22 mouse cellular contexts compared by ENCODE assay signal in the genomic region with DNA sequence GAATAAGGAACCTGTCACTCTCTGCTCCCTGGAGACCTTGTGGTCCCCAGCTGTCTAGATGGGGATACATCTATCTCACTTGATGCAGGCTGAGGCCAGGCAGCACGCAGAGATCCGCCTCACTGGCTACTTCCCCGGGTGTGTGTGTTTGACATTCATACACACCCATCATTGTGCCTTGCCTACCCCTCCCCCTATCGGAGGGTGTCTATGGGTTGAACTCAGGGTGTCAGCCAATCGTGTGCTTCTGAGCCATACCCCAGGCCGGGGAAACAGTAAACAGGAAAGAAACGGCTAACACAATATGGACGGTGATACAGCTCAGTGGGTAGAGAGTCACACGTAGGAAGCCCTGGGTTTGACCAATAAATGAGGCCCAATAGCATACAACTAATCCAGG. TPM values are rescaled to one million over a fixed set of nuclear protein-coding genes. Genes with fewer than 3 reads are reported as not detected.
A peak's percentile ranks its signal among the peaks of the same experiment; 100 is the strongest.
DNase-seq lines count a peak whose midpoint lies in the region; ATAC-seq and TF ChIP-seq lines count a peak whose summit lies in the region.
"Had no signal": no experiment of that assay in that cellular context is flagged by ENCODE, and none has a peak within 500 bp of the region (broad histone marks: within the 10 kb centered on the region; RNA-seq: fewer than 3 reads in every experiment).

No protein-coding gene starts in this region.

- peak; percentile 38; the same call in 1 of the 2 replicates for ATAC-seq in hindbrain, embryonic 11.5 days (ENCODE audit: low FRiP score)
- peak; percentile 72 for ATAC-seq in stomach, postnatal 0 days (ENCODE audit: low FRiP score, low TSS enrichment)
- ATAC-seq: forebrain, embryonic 13.5 days; forebrain, postnatal 0 days; hindbrain, postnatal 0 days; Patski had no signal

- H3K4me2 ChIP-seq in hindbrain, embryonic 11.5 days (replicated peaks; ENCODE audit: low read depth, low read length) = no peak overlapping the region
- H3K4me2 ChIP-seq in stomach, postnatal 0 days (replicated peaks; ENCODE audit: low read depth) = no peak overlapping the region
- H3K4me2 ChIP-seq: embryonic facial prominence, embryonic 13.5 days; forebrain, embryonic 13.5 days; heart, embryonic 12.5 days; hindbrain, embryonic 13.5 days had no signal

- no peak for TF ChIP-seq CTCF in lung, adult 2 months (IDR thresholded peaks at IDR 0.05; ENCODE audit: insufficient read depth, low read length)
- TF ChIP-seq CTCF in stomach, postnatal 0 days (IDR thresholded peaks at IDR 0.05; ENCODE audit: low read depth) = no peak

- no peak for TF ChIP-seq EP300 in stomach, postnatal 0 days (optimal IDR thresholded peaks at IDR 0.05)

- 79% methylated on average over 9 of the region's 9 CpGs for WGBS in hindbrain, embryonic 11.5 days
- 93% methylated on average over 9 of the region's 9 CpGs for WGBS in hindbrain, embryonic 10.5 days
- WGBS in lung, adult 2 months = 52% methylated on average over 9 of the region's 9 CpGs
- WGBS in stomach, postnatal 0 days = 67% methylated on average over 9 of the region's 9 CpGs

- no peak overlapping the region for H3K9ac ChIP-seq in hindbrain, embryonic 11.5 days (ENCODE audit: low read depth, low read length)
- no peak overlapping the region for H3K9ac ChIP-seq in stomach, postnatal 0 days (ENCODE audit: low read length)
- H3K9ac ChIP-seq: embryonic facial prominence, embryonic 13.5 days; forebrain, embryonic 13.5 days; forebrain, postnatal 0 days; heart, embryonic 12.5 days; hindbrain, embryonic 13.5 days had no signal

- H3K4me3 ChIP-seq in hindbrain, embryonic 11.5 days (ENCODE audit: low read depth, low read length) = no peak overlapping the region
- H3K4me3 ChIP-seq in hindbrain, embryonic 10.5 days = no peak overlapping the region
- H3K4me3 ChIP-seq in lung, adult 2 months (replicated peaks; ENCODE audit: extremely low read depth, low read depth, low read length) = no peak overlapping the region
- no peak overlapping the region for H3K4me3 ChIP-seq in stomach, postnatal 0 days (ENCODE audit: low read depth, low read length)
- H3K4me3 ChIP-seq: embryonic facial prominence, embryonic 13.5 days; forebrain, embryonic 13.5 days; heart, embryonic 12.5 days; hindbrain, embryonic 13.5 days had no signal

- H3K4me1 ChIP-seq in hindbrain, embryonic 11.5 days (replicated peaks; ENCODE audit: control insufficient read depth, insufficient read depth, low read length) = no peaks in the 10 kb centered on the region
- no peaks in the 10 kb centered on the region for H3K4me1 ChIP-seq in hindbrain, embryonic 10.5 days (replicated peaks)
- H3K4me1 ChIP-seq in lung, adult 2 months (ENCODE audit: control insufficient read depth, insufficient read depth, low read length) = no peaks in the 10 kb centered on the region; the same call in 1 of the 2 replicates
- no peaks in the 10 kb centered on the region for H3K4me1 ChIP-seq in stomach, postnatal 0 days (replicated peaks; ENCODE audit: control insufficient read depth, insufficient read depth)
- H3K4me1 ChIP-seq: embryonic facial prominence, embryonic 13.5 days; forebrain, embryonic 13.5 days; heart, embryonic 12.5 days; hindbrain, embryonic 13.5 days had no signal

- H3K27ac ChIP-seq in hindbrain, embryonic 11.5 days (ENCODE audit: low read depth, low read length) = no peak overlapping the region
- no peak overlapping the region for H3K27ac ChIP-seq in hindbrain, embryonic 10.5 days
- H3K27ac ChIP-seq in stomach, postnatal 0 days (replicated peaks) = no peak overlapping the region
- H3K27ac ChIP-seq: embryonic facial prominence, embryonic 13.5 days; forebrain, embryonic 13.5 days; hindbrain, postnatal 0 days had no signal

- H3K27me3 ChIP-seq in hindbrain, embryonic 11.5 days (ENCODE audit: control insufficient read depth, insufficient read depth, low read length) = no peaks in the 10 kb centered on the region
- H3K27me3 ChIP-seq in hindbrain, embryonic 10.5 days (ENCODE audit: insufficient read depth, poor library complexity, severe bottlenecking) = no peaks in the 10 kb centered on the region
- H3K27me3 ChIP-seq in stomach, postnatal 0 days (ENCODE audit: control insufficient read depth, insufficient read depth, low read length) = no peaks in the 10 kb centered on the region
- H3K27me3 ChIP-seq: embryonic facial prominence, embryonic 13.5 days; forebrain, embryonic 13.5 days; heart, embryonic 12.5 days; hindbrain, embryonic 13.5 days; Patski had no signal

- TF ChIP-seq POLR2A in lung, adult 2 months (IDR thresholded peaks at IDR 0.05; ENCODE audit: borderline replicate concordance, extremely low read depth, low read depth, low read length) = no peak

- H3K36me3 ChIP-seq in hindbrain, embryonic 11.5 days (ENCODE audit: control insufficient read depth, insufficient read depth, low read length) = peaks cover 33% of the 10 kb centered on the region
- peaks cover 100% of the 10 kb centered on the region for H3K36me3 ChIP-seq in hindbrain, embryonic 10.5 days
- peaks cover 7% of the 10 kb centered on the region; the same call in 1 of the 2 replicates for H3K36me3 ChIP-seq in stomach, postnatal 0 days (ENCODE audit: control insufficient read depth, insufficient read depth, low read length)

- no peak for DNase-seq in hindbrain, embryonic 11.5 days (ENCODE audit: low spot score)
- DNase-seq in hindbrain, embryonic 10.5 days (ENCODE audit: low spot score) = no peak
- peak; percentile 21 for DNase-seq in lung, postnatal 10 days
- DNase-seq in lung, adult 2 months = no peak
- DNase-seq in R1 (ENCODE audit: low read depth, low spot score) = peak; percentile 84
- DNase-seq in stomach, postnatal 0 days (ENCODE audit: low spot score) = no peak
- no peak for DNase-seq in embryo, embryonic 10.5 days (ENCODE audit: low spot score)
- DNase-seq in right cerebral cortex, postnatal 25 days = no peak
- DNase-seq: adrenal gland, adult 8-10 months; adrenal gland, postnatal 36 days; cerebellum, adult 11 months; cerebellum, adult 9-10 months; cerebellum, postnatal 25 days; forebrain, postnatal 0 days; gastrocnemius, postnatal 25 days; heart, postnatal 36 days had no signal

- no peaks in the 10 kb centered on the region for H3K9me3 ChIP-seq in hindbrain, embryonic 11.5 days (ENCODE audit: control insufficient read depth, low read length)
- H3K9me3 ChIP-seq in hindbrain, embryonic 10.5 days = peaks cover 9% of the 10 kb centered on the region
- H3K9me3 ChIP-seq in stomach, postnatal 0 days (ENCODE audit: control insufficient read depth, low read length) = no peaks in the 10 kb centered on the region
- H3K9me3 ChIP-seq: embryonic facial prominence, embryonic 13.5 days; hindbrain, embryonic 13.5 days had no signal

RNA-seq across cellular contexts. Expression of a gene that starts 33.9 kb away (rescaled TPM):
- polyA plus RNA-seq in hindbrain, embryonic 11.5 days (2014; fragmentation: Nextera tagmentation; extraction: Ambion mirVana) = 235 and 259 TPM in 2 replicates
- polyA plus RNA-seq in hindbrain, embryonic 10.5 days (2016; fragmentation: Nextera tagmentation; extraction: Ambion mirVana) = 297 and 325 TPM in 2 replicates
- polyA plus RNA-seq in lung, adult 2 months (2012; rRNA removed) = 5.4 and 6.5 TPM in 2 replicates
- polyA plus RNA-seq in stomach, postnatal 0 days (2015; fragmentation: Nextera tagmentation; extraction: Ambion mirVana) = 26.0 and 28.7 TPM in 2 replicates

RNA-seq across cellular contexts. Expression of a gene that starts 35.0 kb away (rescaled TPM):
- 5.0 and 6.1 TPM in 2 replicates for polyA plus RNA-seq in hindbrain, embryonic 11.5 days (2014; fragmentation: Nextera tagmentation; extraction: Ambion mirVana)
- polyA plus RNA-seq in hindbrain, embryonic 10.5 days (2016; fragmentation: Nextera tagmentation; extraction: Ambion mirVana) = 5.1 and 8.2 TPM in 2 replicates
- polyA plus RNA-seq in lung, adult 2 months (2012; rRNA removed) = 19.3 and 22.1 TPM in 2 replicates
- 9.2 and 9.4 TPM in 2 replicates for polyA plus RNA-seq in stomach, postnatal 0 days (2015; fragmentation: Nextera tagmentation; extraction: Ambion mirVana)

RNA-seq across cellular contexts. Expression of a gene that starts 54.7 kb away (rescaled TPM):
- 29.6 and 30.7 TPM in 2 replicates for polyA plus RNA-seq in hindbrain, embryonic 11.5 days (2014; fragmentation: Nextera tagmentation; extraction: Ambion mirVana)
- 28.3 and 35.7 TPM in 2 replicates for polyA plus RNA-seq in hindbrain, embryonic 10.5 days (2016; fragmentation: Nextera tagmentation; extraction: Ambion mirVana)
- polyA plus RNA-seq in lung, adult 2 months (2012; rRNA removed) = 50.2 and 69.7 TPM in 2 replicates
- 18.5 and 20.9 TPM in 2 replicates for polyA plus RNA-seq in stomach, postnatal 0 days (2015; fragmentation: Nextera tagmentation; extraction: Ambion mirVana)

Comparison
In these comparisons a context has a peak if more than half of its experiments do, and no peak if none do; other contexts are left out.
1. DNase-seq: peak in lung, postnatal 10 days (single experiment) and R1 (single experiment); none in hindbrain, embryonic 11.5 days (single experiment), hindbrain, embryonic 10.5 days (single experiment), lung, adult 2 months (single experiment), stomach, postnatal 0 days (single experiment), embryo, embryonic 10.5 days (single experiment) and right cerebral cortex, postnatal 25 days (single experiment).